Mouse (Mus musculus): ENCODE data around the gene Gm12666.
"Not testable (repeated sequence)": the region's sequence is repeated elsewhere in the genome, so short reads cannot be mapped to it uniquely, and the experiment has no call there.

Gene Gm12666

DNA sequence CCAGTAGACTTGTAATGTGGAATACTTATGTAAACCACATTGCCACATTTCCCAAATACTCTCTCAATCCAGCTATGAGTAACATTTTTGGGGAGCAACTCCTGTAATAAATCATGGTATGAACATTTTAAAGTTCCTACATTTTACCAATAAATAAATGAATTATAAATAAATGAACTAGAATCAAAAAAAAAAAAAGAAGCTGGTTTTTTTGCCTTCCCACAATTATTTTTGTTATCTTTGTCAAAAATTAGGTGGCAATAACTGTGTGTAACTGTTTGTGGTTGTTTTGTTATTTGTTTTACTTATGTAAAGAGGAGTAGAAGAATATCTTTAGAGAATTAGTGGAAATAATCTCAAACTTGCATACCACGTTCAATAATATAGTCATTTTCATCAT, at the start of gene Gm12666:
TSS of gene Gm12666 (minus strand) at position 101 of the 400 bp plus-strand sequence.
- DNase-seq (ENCODE audit: low spot score in 2 of 2) = not testable (repeated sequence)

DNA sequence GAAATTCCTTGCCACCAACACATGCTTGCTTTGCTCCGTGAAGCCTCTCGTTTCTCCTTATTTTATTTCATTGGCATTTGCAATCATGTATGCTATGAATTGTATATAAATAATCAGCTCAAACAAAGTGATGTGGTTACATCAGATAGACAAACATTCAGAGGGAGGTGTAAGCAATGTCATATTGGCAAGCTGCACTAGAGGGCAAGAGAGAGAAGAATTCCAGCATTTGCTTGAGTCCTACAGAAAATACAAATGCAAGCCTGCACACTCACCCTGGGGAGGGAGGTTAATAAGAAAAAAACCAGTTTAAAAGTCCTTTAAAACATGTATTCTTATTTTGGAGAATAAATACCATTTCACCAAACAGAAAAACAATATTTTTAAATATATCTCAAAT, 34.8 kb upstream of the Gm12666 start:
- no peak for DNase-seq (ENCODE audit: low spot score in 2 of 2)

DNA sequence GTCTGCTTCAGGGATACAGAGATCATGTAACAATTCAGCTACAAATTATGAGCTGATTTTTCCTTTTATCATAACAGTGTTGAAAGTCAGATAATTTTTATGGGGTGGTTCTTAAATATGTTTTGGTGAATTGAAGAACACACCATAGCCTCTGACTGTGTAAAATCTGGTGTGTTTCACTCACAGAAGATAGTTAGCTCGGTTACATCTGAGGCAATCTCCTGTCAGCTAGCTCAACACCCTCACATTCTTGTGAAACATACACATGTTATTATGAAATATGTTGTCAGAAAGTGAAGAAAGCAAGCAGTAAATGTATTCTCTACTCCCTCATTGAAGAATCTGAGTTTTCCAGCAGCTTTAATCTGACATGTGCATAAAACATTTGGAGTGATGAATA, 24.7 kb upstream of the Gm12666 start:
- no peak for DNase-seq (ENCODE audit: low spot score in 2 of 2)

GRCm38 (mm10) chr4:92152646-92153045, 38.9 kb downstream of the Gm12666 start:
- no peak for DNase-seq (ENCODE audit: low spot score in 2 of 2)

DNA sequence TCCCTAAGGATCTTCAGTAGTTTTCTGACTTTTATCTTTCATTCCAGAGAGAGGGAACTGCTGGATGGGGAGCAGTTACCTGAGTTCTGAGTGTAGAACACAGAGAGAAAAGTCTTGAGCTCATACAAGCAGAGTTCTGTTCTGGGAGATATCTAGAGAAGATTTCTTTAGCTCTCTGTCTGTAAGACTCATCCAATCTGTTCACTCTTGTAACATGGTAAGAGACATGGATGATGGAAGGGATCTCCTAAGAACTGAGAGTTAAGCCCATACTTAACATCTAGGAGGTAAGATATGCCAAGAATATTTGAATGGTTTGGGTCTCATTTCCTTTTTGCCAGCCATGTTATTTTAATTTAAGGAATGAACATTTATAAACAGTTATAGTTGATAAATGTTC, 44.4 kb downstream of the Gm12666 start, which contains the start of gene Izumo3:
TSS of gene Izumo3 (minus strand) at position 101 of the 400 bp plus-strand sequence.
- DNase-seq (ENCODE audit: low spot score in 2 of 2) = no peak

Measured in cerebellum, postnatal 4 days (tissue).